Mouse (Mus musculus): ENCODE results near the gene Kdm4c. TPM values are rescaled to one million over a fixed set of nuclear protein-coding genes. Genes with fewer than 3 reads are reported as not detected.

The Kdm4c gene
- polyA plus RNA-seq, 1 experiment from 2014 or later: 11.8 TPM

GRCm38 (mm10) chr4:74259331-74259730, 17.0 kb downstream of the Kdm4c start:
- Histone ChIP-seq H3K9ac (no peak overlapping the region), H3K9me3 (no peaks in the 10 kb centered on the region), H3K4me1 (no peaks in the 10 kb centered on the region), H3K36me3 (no peaks in the 10 kb centered on the region), H3K4me3 (replicated peaks) (no peak overlapping the region), H3K27me3 (replicated peaks) (no peaks in the 10 kb centered on the region), H3K4me2 (no peak overlapping the region), H3K27ac (no peak overlapping the region)
- ATAC-seq (ENCODE audit: insufficient read depth, low FRiP score, low read depth): no peak
- WGBS: 57% methylated on average over 3 of the region's 3 CpGs

- no peak overlapping the region for H3K4me2 ChIP-seq
- H3K36me3 ChIP-seq: no peaks in the 10 kb centered on the region
- H3K27me3 ChIP-seq (replicated peaks): no peaks in the 10 kb centered on the region
- H3K9ac ChIP-seq: no peak overlapping the region
- no peak overlapping the region for H3K27ac ChIP-seq
- no peak overlapping the region for H3K4me3 ChIP-seq (replicated peaks)
- H3K9me3 ChIP-seq: no peaks in the 10 kb centered on the region
- H3K4me1 ChIP-seq: no peaks in the 10 kb centered on the region
- no peak for ATAC-seq (ENCODE audit: insufficient read depth, low FRiP score, low read depth)
Observed at GRCm38 (mm10) chr4:74261879-74262278, 19.6 kb downstream of the Kdm4c start.

GRCm38 (mm10) chr4:74264428-74264955, 22.2 kb downstream of the Kdm4c start:
- H3K27me3 ChIP-seq (replicated peaks): no peaks in the 10 kb centered on the region
- H3K9me3 ChIP-seq: no peaks in the 10 kb centered on the region
- no peaks in the 10 kb centered on the region for H3K4me1 ChIP-seq
- 94% methylated on average over 5 of the region's 5 CpGs for WGBS
- no peak overlapping the region for H3K4me3 ChIP-seq (replicated peaks)
- no peak overlapping the region for H3K4me2 ChIP-seq
- ATAC-seq (ENCODE audit: insufficient read depth, low FRiP score, low read depth): no peak
- H3K27ac ChIP-seq: no peak overlapping the region
- H3K9ac ChIP-seq: no peak overlapping the region
- H3K36me3 ChIP-seq: no peaks in the 10 kb centered on the region

GRCm38 (mm10) chr4:74271180-74271579, 28.9 kb downstream of the Kdm4c start:
- Histone ChIP-seq H3K4me2 (no peak overlapping the region), H3K4me3 (replicated peaks) (no peak overlapping the region), H3K27ac (no peak overlapping the region), H3K27me3 (replicated peaks) (no peaks in the 10 kb centered on the region), H3K4me1 (no peaks in the 10 kb centered on the region), H3K36me3 (no peaks in the 10 kb centered on the region), H3K9ac (no peak overlapping the region), H3K9me3 (no peaks in the 10 kb centered on the region)
- ATAC-seq (ENCODE audit: insufficient read depth, low FRiP score, low read depth): no peak
- WGBS: 68% methylated on average over 5 of the region's 5 CpGs

- WGBS: 86% methylated on average over 1 of the region's 1 CpGs
Observed at GRCm38 (mm10) chr4:74277486-74277885, 35.2 kb downstream of the Kdm4c start.

GRCm38 (mm10) chr4:74280170-74280569, 37.9 kb downstream of the Kdm4c start:
- H3K4me3 ChIP-seq (replicated peaks): no peak overlapping the region
- H3K9me3 ChIP-seq: no peaks in the 10 kb centered on the region
- no peaks in the 10 kb centered on the region for H3K27me3 ChIP-seq (replicated peaks)
- 0 out of 2 replicates have a peak, but pooled peaks cover 3% of the 10 kb centered on the region for H3K36me3 ChIP-seq
- no peak overlapping the region for H3K27ac ChIP-seq
- no peaks in the 10 kb centered on the region for H3K4me1 ChIP-seq
- H3K9ac ChIP-seq: no peak overlapping the region
- no peak overlapping the region for H3K4me2 ChIP-seq
- no peak for ATAC-seq (ENCODE audit: insufficient read depth, low FRiP score, low read depth)
- WGBS: 69% methylated on average over 3 of the region's 3 CpGs

More at GRCm38 (mm10) chr4:74277486-74277885, 35.2 kb downstream of the Kdm4c start:
- no peak overlapping the region for H3K27ac ChIP-seq
- no peak overlapping the region for H3K9ac ChIP-seq
- H3K4me1 ChIP-seq: no peaks in the 10 kb centered on the region
- H3K4me3 ChIP-seq (replicated peaks): no peak overlapping the region
- no peak overlapping the region for H3K4me2 ChIP-seq
- H3K9me3 ChIP-seq: no peaks in the 10 kb centered on the region
- H3K27me3 ChIP-seq (replicated peaks): no peaks in the 10 kb centered on the region
- no peak for ATAC-seq (ENCODE audit: insufficient read depth, low FRiP score, low read depth)
- no peaks in the 10 kb centered on the region for H3K36me3 ChIP-seq

GRCm38 (mm10) chr4:74287851-74288250, 45.6 kb downstream of the Kdm4c start:
- Histone ChIP-seq H3K4me3 (replicated peaks) (no peak overlapping the region), H3K36me3 (0 out of 2 replicates have a peak, but pooled peaks cover 3% of the 10 kb centered on the region), H3K4me2 (no peak overlapping the region), H3K27ac (no peak overlapping the region), H3K9ac (no peak overlapping the region), H3K4me1 (no peaks in the 10 kb centered on the region), H3K9me3 (no peaks in the 10 kb centered on the region), H3K27me3 (replicated peaks) (no peaks in the 10 kb centered on the region)
- ATAC-seq (ENCODE audit: insufficient read depth, low FRiP score, low read depth): no peak
- WGBS: 89% methylated on average over 3 of the region's 3 CpGs

- 75% methylated on average over 3 of the region's 3 CpGs for WGBS
- H3K9me3 ChIP-seq: no peaks in the 10 kb centered on the region
Observed at GRCm38 (mm10) chr4:74294726-74295125, 52.4 kb downstream of the Kdm4c start.

GRCm38 (mm10) chr4:74305315-74306105, 63.2 kb downstream of the Kdm4c start:
- Histone ChIP-seq H3K9ac (no peak overlapping the region), H3K9me3 (no peaks in the 10 kb centered on the region), H3K36me3 (no peaks in the 10 kb centered on the region), H3K4me1 (no peaks in the 10 kb centered on the region), H3K4me2 (no peak overlapping the region), H3K27ac (no peak overlapping the region), H3K27me3 (replicated peaks) (no peaks in the 10 kb centered on the region), H3K4me3 (replicated peaks) (no peak overlapping the region)
- ATAC-seq (ENCODE audit: insufficient read depth, low FRiP score, low read depth): no peak
- 85% methylated on average over 5 of the region's 5 CpGs for WGBS

More at GRCm38 (mm10) chr4:74294726-74295125, 52.4 kb downstream of the Kdm4c start:
- H3K9ac ChIP-seq: no peak overlapping the region
- no peak overlapping the region for H3K4me2 ChIP-seq
- no peak overlapping the region for H3K4me3 ChIP-seq (replicated peaks)
- H3K27ac ChIP-seq: no peak overlapping the region
- peaks cover 2% of the 10 kb centered on the region; the same call in 1 of the 2 replicates for H3K36me3 ChIP-seq
- H3K27me3 ChIP-seq (replicated peaks): no peaks in the 10 kb centered on the region
- ATAC-seq (ENCODE audit: insufficient read depth, low FRiP score, low read depth): no peak
- no peaks in the 10 kb centered on the region for H3K4me1 ChIP-seq

GRCm38 (mm10) chr4:74311135-74311534, 68.8 kb downstream of the Kdm4c start:
- no peaks in the 10 kb centered on the region for H3K9me3 ChIP-seq
- WGBS: 83% methylated on average over 5 of the region's 5 CpGs

GRCm38 (mm10) chr4:74312858-74313257, 70.6 kb downstream of the Kdm4c start:
- Histone ChIP-seq H3K4me3 (replicated peaks) (no peak overlapping the region), H3K27ac (no peak overlapping the region), H3K27me3 (replicated peaks) (no peaks in the 10 kb centered on the region), H3K9ac (no peak overlapping the region), H3K4me2 (no peak overlapping the region), H3K36me3 (peaks cover 4% of the 10 kb centered on the region; the same call in 1 of the 2 replicates), H3K4me1 (no peaks in the 10 kb centered on the region), H3K9me3 (no peaks in the 10 kb centered on the region)
- no peak for ATAC-seq (ENCODE audit: insufficient read depth, low FRiP score, low read depth)
- WGBS: 88% methylated on average over 2 of the region's 2 CpGs

More at GRCm38 (mm10) chr4:74311135-74311534, 68.8 kb downstream of the Kdm4c start:
- Histone ChIP-seq H3K4me3 (replicated peaks) (no peak overlapping the region), H3K4me1 (no peaks in the 10 kb centered on the region), H3K9ac (no peak overlapping the region), H3K4me2 (no peak overlapping the region), H3K27me3 (replicated peaks) (no peaks in the 10 kb centered on the region), H3K27ac (no peak overlapping the region), H3K36me3 (peaks cover 4% of the 10 kb centered on the region; the same call in 1 of the 2 replicates)
- ATAC-seq (ENCODE audit: insufficient read depth, low FRiP score, low read depth): no peak

- no peaks in the 10 kb centered on the region for H3K4me1 ChIP-seq
- no peak overlapping the region for H3K9ac ChIP-seq
- ATAC-seq (ENCODE audit: insufficient read depth, low FRiP score, low read depth): no peak
- H3K4me3 ChIP-seq (replicated peaks): no peak overlapping the region
- no peaks in the 10 kb centered on the region for H3K9me3 ChIP-seq
- 96% methylated on average over 5 of the region's 5 CpGs for WGBS
- H3K4me2 ChIP-seq: no peak overlapping the region
- peaks cover 6% of the 10 kb centered on the region for H3K36me3 ChIP-seq
- no peaks in the 10 kb centered on the region for H3K27me3 ChIP-seq (replicated peaks)
- no peak overlapping the region for H3K27ac ChIP-seq
Observed at GRCm38 (mm10) chr4:74315388-74315787, 73.1 kb downstream of the Kdm4c start.
